Mouse (Mus musculus): Measurements from ENCODE around the gene Tmem106a.

DNA sequence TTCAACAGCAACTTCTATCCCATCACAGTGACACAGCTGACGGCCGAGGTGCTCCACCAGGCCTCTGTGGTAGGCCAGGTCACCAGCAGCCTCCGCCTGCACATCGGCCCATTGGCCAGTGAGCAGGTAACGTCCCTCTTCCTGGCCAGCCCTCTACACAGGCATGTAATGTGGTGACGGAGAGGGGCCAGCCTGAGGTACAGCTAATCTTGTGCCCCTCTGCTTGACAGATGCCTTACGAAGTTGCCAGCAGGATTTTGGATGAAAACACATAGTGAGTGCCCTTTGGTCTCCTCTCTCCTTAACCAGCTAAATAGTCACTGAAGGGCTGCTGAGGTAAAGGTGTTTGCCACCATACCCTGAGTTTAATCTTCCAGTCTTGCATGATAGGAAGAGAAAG is 6.8 kb downstream of the Tmem106a start:
- no peak for TF ChIP-seq CTCF (IDR thresholded peaks at IDR 0.05; ENCODE audit: borderline replicate concordance, insufficient read depth, low read length)
- TF ChIP-seq POLR2A (IDR thresholded peaks at IDR 0.05; ENCODE audit: low read depth, low read length): no peak

Data from embryonic fibroblast, embryonic 13.5 days (primary cell).